Mouse (Mus musculus) skeletal muscle tissue, postnatal 0 days (tissue): Measurements from ENCODE around the gene Sec1. TPM values are rescaled to one million over a fixed set of nuclear protein-coding genes. Genes with fewer than 3 reads are reported as not detected.

Experiments
- polyA plus RNA-seq: library from polyadenylated mRNA; unstranded; fragments of >200 nt; fragmentation: Nextera tagmentation; extraction: Ambion mirVana; gene quantifications from 2 replicates; pipeline ENCODE4 v1.2.1, GENCODE M21; 2015

Gene Sec1
- polyA plus RNA-seq, result 0.33 and 0.40 TPM in 2 replicates

GRCm38 (mm10) chr7:45693921-45694591, at the start of gene Sec1:
TSS of gene Sec1 (minus strand) at chr7:45694402.

GRCm38 (mm10) chr7:45725713-45726112, 31.5 kb upstream of the Sec1 start, which contains the start of gene Spaca4:
TSS of gene Spaca4 (minus strand) at chr7:45725813.

GRCm38 (mm10) chr7:45720413-45721233, 26.4 kb upstream of the Sec1 start, which contains the start of gene Fam83e:
TSS of gene Fam83e (plus strand) at chr7:45721212.

GRCm38 (mm10) chr7:45717918-45718297, 23.7 kb upstream of the Sec1 start, which contains the start of gene Sphk2:
TSS of gene Sphk2 (minus strand) at chr7:45718002.

GRCm38 (mm10) chr7:45715090-45715708, 21.0 kb upstream of the Sec1 start, which contains the start of gene Rpl18:
TSS of gene Rpl18 (plus strand) at chr7:45715457.

GRCm38 (mm10) chr7:45704730-45705442, 10.7 kb upstream of the Sec1 start, which contains the start of gene Dbp:
TSS of gene Dbp (plus strand) at chr7:45705088.

GRCm38 (mm10) chr7:45699523-45700141, 5.4 kb upstream of the Sec1 start, which contains the start of gene Car11:
TSS of gene Car11 (plus strand) at chr7:45699843.

GRCm38 (mm10) chr7:45683396-45684050, 10.7 kb downstream of the Sec1 start, which contains the start of gene Ntn5:
TSS of gene Ntn5 (plus strand) at chr7:45684022.

GRCm38 (mm10) chr7:45666161-45666560, 28.0 kb downstream of the Sec1 start, which contains the start of gene Fut2:
TSS of gene Fut2 (minus strand) at chr7:45666394.

GRCm38 (mm10) chr7:45639561-45640027, 54.6 kb downstream of the Sec1 start, which contains the start of gene Mamstr:
TSS of gene Mamstr (plus strand) at chr7:45639977.

Other genes starting within 250 kb of the Sec1 start
- gene Ftl1, start 234.5 kb downstream of the Sec1 start, polyA plus RNA-seq, result 2,280 and 2,838 TPM in 2 replicates
- 74.5 and 83.5 TPM in 2 replicates for gene Bax, start 227.5 kb downstream of the Sec1 start, polyA plus RNA-seq
- gene Tulp2, start 212.5 kb downstream of the Sec1 start, polyA plus RNA-seq, result 0.06 and 0.12 TPM in 2 replicates
- not detected in 2 replicates for gene Gm45808, start 207.6 kb downstream of the Sec1 start, polyA plus RNA-seq
- gene Dhdh, start 205.6 kb downstream of the Sec1 start, polyA plus RNA-seq, result 7.1 and 7.2 TPM in 2 replicates
- gene Nucb1, start 184.0 kb downstream of the Sec1 start, polyA plus RNA-seq, result 124 and 146 TPM in 2 replicates
- gene Ppp1r15a, start 168.1 kb downstream of the Sec1 start, polyA plus RNA-seq, result 19.1 and 19.6 TPM in 2 replicates
- 5.6 and 8.0 TPM in 2 replicates for gene Plekha4, start 168.1 kb downstream of the Sec1 start, polyA plus RNA-seq
- gene Hsd17b14, start 139.5 kb downstream of the Sec1 start, polyA plus RNA-seq, result 6.1 and 7.2 TPM in 2 replicates
- gene Bcat2, start 124.2 kb downstream of the Sec1 start, polyA plus RNA-seq, result 35.4 and 88.9 TPM in 2 replicates
- gene Fgf21, start 78.9 kb downstream of the Sec1 start, polyA plus RNA-seq, result 0.18 TPM in 1 of 2 replicates, not detected in the other
- 0.05 TPM in 1 of 2 replicates, not detected in the other for gene Fut1, start 77.1 kb downstream of the Sec1 start, polyA plus RNA-seq
- gene Izumo1, start 72.6 kb downstream of the Sec1 start, polyA plus RNA-seq, result 0.06 TPM in 1 of 2 replicates, not detected in the other
- gene Rasip1, start 66.9 kb downstream of the Sec1 start, polyA plus RNA-seq, result 10.3 and 13.9 TPM in 2 replicates
- gene Mamstr, start 54.4 kb downstream of the Sec1 start, polyA plus RNA-seq, result 139 and 174 TPM in 2 replicates
- gene Fut2, start 28.0 kb downstream of the Sec1 start, polyA plus RNA-seq, result 1.9 and 2.1 TPM in 2 replicates
- 1.6 and 1.7 TPM in 2 replicates for gene Ntn5, start 10.4 kb downstream of the Sec1 start, polyA plus RNA-seq
- gene Car11, start 5.4 kb upstream of the Sec1 start, polyA plus RNA-seq, result 2.4 and 3.0 TPM in 2 replicates
- 9.9 and 10.3 TPM in 2 replicates for gene Dbp, start 10.7 kb upstream of the Sec1 start, polyA plus RNA-seq
- gene Rpl18, start 21.1 kb upstream of the Sec1 start, polyA plus RNA-seq, result 568 and 577 TPM in 2 replicates
- gene Sphk2, start 23.6 kb upstream of the Sec1 start, polyA plus RNA-seq, result 11.7 and 13.4 TPM in 2 replicates
- 0.10 and 0.17 TPM in 2 replicates for gene Fam83e, start 26.8 kb upstream of the Sec1 start, polyA plus RNA-seq
- not detected in 2 replicates for gene Spaca4, start 31.4 kb upstream of the Sec1 start, polyA plus RNA-seq
- gene Lmtk3, start 89.3 kb upstream of the Sec1 start, polyA plus RNA-seq, result 0.18 TPM in 1 of 2 replicates, not detected in the other
- gene Sult2b1, start 90.3 kb upstream of the Sec1 start, polyA plus RNA-seq, result 0.21 and 5.3 TPM in 2 replicates
- gene Cyth2, start 120.2 kb upstream of the Sec1 start, polyA plus RNA-seq, result 42.5 and 48.2 TPM in 2 replicates
- 0.31 and 0.54 TPM in 2 replicates for gene Kcnj14, start 130.4 kb upstream of the Sec1 start, polyA plus RNA-seq
- gene Grwd1, start 136.5 kb upstream of the Sec1 start, polyA plus RNA-seq, result 27.3 and 27.6 TPM in 2 replicates
- gene Kdelr1, start 178.4 kb upstream of the Sec1 start, polyA plus RNA-seq, result 37.5 and 44.5 TPM in 2 replicates
- gene Grin2d, start 184.0 kb upstream of the Sec1 start, polyA plus RNA-seq, result 0.33 and 0.34 TPM in 2 replicates
- gene Syngr4, start 202.3 kb upstream of the Sec1 start, polyA plus RNA-seq, result 0.45 and 1.2 TPM in 2 replicates
- 9.8 and 11.6 TPM in 2 replicates for gene Tmem143, start 202.5 kb upstream of the Sec1 start, polyA plus RNA-seq
- 111 and 129 TPM in 2 replicates for gene Emp3, start 227.0 kb upstream of the Sec1 start, polyA plus RNA-seq
- gene Ccdc114, start 229.7 kb upstream of the Sec1 start, polyA plus RNA-seq, result 2.0 and 2.4 TPM in 2 replicates